Mouse (Mus musculus) MN1 (cell line): ENCODE measurements around the gene Gk2.

Experiments used
- DNase-seq: peaks from one replicate; pipeline ENCODE4 v3.0.0-alpha.2; 2016; ENCODE audit warnings: low spot score

Gene Gk2

DNA sequence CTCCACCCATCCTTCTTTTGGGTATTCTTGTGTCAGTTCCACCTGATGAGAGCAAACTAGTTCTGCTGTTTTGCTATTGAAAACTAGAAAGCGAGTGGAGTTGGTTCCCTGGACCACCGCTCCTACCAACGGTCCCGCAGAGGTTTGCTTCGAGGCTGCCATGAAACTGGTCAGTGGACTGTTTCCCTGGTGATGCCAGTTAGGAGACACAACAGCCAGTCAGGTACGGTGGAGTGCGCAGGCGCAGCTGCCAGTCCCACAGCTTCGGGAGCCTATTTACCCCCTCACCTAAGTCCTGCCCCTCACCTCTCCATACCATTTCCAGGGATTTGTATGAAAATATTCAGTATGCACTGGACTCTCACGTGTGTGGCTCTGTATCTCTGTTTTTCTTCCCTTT, at the start of gene Gk2:
Gene Gk2, minus strand, starts transcription at position 206 of the 400 bp plus-strand sequence.
- no peak for DNase-seq

DNA sequence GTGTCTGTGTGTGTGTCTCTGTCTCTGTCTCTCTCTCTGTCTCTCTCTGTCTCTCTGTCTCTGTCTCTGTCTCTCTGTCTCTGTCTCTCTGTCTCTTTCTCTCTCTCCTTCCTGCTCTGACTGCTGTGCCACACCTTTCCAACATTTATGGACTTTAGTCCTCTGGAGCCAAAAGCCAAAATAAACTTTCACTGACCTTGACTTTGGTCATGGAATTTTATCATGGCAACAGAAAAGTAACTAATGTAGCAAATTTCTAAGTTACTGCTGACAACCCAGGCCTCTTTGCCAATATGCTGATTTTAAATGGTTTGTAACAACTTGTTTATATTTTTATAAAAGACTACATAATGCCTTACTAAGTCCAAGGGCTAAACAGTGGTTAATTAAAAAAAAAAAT, 41.2 kb upstream of the Gk2 start:
- no peak for DNase-seq

DNA sequence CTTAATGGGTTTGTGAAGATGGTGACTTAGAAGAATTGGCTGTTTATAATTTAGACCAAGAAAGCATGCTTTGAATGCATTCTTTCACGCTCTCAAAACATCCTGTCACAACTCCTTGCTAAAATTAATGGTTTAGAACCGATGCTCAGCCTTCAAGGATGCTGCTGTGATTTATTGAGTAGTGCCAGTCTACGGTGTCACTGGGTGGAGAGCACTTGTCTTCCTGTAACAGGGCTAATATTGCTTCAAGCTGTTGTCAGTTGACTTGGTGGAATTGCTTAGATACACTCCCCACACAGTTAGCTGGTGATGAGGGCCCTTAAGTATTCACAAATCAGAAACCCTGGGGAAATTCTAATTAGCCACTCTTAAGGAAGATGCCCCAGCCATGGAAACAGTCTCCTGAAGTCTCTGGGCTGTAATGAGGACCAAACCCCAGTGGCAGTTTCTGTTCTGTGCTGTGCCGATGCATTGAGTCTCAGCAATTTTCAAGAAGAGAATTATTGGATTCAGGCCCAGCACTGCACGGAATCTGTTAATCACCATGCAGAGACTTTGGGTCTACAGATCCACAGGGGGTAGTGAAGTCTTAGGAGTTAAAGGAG, 38.8 kb upstream of the Gk2 start:
- no peak for DNase-seq

DNA sequence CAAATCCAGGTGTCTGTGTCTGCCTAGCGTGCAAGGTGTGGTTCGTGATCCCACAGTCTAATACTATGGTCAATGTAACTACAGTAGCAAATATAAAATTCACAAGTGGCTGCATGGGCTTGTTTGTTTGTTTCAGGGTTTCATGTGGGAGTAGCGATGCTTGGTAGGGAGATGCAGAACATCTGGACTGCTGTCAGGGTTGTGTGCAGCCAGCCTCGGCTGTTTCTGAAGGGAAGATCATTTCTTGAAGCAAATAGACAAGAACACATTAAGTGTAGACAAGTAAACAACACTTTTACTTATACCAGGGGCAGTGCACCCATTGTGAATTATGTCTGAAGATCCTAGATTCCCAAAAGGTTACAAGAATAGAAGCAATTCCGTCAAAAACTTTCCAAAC, 36.6 kb upstream of the Gk2 start:
- no peak for DNase-seq

DNA sequence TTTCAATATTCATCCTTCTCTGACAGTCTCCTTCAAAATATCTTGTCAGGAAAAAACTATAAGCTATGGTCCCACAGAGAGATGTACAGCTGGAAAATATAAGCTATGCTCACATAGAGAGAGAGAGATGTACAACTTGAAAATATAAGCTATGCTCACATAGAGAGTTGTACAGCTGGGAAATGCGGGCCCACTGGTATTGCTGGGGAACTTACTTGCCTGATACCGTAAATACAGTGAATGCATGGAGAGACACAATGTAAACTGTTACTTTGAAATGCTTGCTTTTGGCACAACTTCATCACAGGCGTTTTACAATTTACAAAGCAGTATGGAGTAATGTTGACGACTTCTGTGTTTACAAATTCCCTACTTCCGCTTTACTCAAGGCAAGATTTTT, 29.3 kb upstream of the Gk2 start:
- no peak for DNase-seq

DNA sequence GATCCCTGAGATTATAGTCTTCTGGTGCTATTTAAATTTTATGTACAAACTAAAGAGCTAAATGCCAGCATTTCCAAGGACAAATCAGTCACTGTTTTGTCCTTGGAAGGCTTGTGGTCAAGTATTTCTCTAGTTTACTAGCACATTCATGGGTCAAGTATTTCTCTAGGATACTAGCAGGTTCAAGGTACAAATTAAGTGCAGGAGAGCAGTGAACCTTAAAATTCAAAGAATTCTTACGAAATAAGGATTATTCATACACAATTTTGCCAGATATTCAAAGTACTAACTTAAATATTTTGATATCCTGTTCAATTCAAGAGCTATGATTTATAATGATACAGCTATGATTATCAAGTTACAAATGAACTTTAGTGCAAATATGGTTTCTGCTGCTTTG, 23.2 kb upstream of the Gk2 start:
- DNase-seq: no peak

DNA sequence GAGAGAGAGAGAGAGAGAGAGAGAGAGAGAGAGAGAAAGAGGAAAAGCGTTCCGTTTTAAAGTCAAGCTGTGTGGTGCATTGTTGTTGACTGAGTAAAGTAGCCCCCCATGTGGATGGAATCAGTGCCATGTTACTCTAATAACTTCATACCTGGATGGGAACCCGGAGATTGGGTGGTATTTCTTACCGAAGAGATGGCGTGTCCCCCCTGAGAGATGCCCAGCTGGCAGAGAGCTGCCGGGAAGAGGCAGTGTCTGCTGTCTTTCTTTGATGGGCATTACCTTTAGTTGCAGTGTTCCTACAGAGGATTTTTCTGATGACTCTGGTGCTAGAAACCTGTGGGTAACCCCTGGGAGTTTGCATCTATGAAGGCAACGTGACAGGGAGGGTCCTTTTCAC, 10.4 kb upstream of the Gk2 start:
- DNase-seq: no peak

DNA sequence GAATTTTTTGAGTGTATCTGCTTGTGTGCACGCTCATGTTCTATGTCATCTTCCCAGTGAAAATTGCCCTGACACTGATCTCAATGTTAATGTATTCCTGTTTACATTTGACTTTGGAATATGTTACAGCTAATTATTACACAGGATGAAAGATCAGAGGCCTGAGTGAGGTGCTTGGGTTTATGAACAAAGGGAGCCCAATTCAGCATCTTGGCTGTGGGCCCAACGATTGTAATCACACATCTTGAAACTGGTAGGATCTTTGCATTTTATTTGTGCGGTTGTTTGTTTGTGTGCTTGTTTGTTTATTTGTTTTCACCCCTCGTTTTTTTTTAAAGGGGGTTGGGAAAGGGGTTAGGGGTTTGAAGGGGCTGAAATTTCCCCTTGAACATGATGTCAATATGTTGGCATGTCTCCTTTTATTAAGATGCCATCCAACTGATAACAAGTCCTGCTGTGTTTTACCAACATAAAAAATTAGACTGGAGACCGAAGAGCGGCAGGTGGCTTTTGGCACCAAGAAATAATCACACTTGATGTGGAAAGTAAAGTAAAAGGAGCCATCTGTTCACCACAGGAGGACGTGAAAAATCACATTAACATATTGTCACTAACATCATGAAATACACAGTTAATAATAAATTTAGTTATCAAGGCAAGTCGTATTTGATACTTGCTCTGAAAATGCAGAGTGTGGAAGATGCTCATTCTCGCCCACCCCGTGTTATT, 9.8 kb upstream of the Gk2 start:
- peak; percentile 18 for DNase-seq

DNA sequence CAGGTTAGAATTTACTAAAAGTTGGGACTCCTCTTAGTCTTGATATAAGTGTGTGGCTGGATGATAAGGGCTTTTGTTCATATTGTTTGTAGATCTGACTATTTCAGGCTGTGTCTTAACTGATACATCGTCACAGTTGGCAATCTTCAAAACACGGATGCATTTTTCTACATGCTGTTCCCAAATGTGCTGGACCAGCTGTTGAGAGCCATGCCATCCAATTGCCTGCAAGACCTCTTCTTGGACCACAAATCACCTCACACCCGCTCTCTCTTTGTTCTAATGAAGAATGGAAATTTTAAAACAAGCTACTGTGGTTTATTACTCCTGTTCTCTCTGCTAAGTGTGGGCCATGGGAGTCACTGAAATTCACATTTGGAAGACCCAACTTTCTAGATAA, 9.1 kb upstream of the Gk2 start:
- DNase-seq: no peak

DNA sequence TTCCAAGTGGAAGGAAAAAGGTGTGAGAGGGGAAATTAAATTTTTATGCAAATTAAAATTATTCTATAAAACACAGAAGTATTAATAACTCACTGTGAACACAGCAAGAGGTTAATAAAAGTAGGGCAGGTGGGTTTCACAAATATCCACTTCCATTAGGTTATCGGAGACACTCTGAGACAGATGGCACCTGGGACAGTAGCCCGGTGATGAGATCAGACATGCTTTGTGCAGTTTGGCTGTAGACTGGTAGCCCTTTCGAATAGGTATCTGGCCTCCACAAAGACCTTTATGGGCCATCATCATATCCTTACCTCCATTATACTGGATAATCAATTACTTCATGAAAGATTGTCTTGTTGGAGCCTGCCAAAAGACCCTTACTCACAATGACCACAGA, 6.0 kb upstream of the Gk2 start:
- no peak for DNase-seq

DNA sequence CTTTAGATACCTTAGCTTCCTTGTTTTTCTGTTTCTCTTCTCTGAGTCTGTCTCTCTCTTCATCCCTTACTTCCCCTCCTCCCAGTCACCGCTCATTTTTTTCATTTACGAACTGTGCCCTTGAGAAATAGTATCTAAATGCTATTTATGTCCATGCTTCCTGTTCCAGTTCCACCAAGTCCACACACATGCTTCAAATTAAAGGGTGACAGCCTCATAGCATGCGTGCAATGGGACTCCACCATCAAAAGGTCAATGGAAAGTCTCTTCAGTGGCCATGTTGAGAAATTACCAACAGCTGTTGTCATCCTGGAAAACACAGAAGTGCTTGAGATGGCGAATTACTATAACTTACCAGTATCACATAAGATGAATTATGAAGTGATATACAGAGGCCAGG, 5.4 kb downstream of the Gk2 start:
- no peak for DNase-seq

DNA sequence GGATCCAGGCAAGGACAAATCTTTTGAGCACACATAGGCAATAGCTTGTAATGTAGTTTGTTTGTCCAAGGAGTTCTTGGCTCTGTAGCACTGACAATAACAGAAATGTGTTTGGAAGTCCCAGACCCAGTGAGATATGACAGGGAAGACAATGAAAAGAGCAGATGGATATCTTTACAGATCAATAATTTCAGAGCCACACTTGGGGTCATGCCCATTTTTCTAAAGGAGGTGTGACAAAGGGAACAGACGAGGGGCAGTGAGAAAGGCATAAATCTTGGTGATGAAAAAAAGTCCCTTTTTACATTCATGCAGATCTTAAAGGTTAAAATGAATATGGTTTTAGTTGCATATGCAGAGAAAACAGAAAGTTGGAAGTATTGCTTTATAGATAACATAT, 12.6 kb downstream of the Gk2 start:
- DNase-seq: no peak

DNA sequence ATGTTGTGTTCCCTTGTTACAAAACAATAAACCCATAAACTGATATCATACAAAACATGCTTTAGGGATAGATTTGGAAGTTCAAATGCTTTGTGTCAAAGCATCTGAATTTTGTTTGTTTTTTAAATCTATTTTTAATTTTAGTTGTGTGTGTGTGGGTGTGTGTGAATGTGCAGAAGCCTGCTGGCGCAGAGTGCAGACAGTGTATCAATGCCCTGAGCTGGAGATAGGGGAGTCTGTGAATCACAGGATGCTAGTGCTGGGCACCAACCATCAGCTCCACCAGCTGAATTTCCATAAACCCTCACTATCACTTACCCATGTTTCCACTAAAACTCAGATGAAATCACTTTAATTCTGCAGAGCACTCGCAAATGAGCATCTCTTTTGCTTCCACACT, 24.3 kb downstream of the Gk2 start:
- DNase-seq: no peak

DNA sequence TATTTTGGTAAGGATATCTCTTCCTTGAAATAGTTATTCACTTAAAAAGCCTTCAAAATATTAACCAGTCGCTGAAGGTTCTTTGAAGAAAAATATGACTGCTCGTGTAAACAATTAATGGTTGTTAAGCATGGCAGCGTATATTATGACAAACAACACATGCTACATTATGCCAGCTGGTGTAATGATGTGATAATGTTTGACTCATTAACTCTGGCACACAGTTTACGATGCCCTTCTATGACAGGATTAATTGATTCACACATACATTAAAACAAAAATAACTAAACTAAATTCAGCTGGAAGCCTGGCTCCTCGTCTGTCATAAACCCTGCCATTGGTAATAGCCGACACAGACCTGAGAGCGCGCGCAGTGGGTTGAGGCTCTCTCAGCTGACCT, 26.8 kb downstream of the Gk2 start:
- DNase-seq: no peak

DNA sequence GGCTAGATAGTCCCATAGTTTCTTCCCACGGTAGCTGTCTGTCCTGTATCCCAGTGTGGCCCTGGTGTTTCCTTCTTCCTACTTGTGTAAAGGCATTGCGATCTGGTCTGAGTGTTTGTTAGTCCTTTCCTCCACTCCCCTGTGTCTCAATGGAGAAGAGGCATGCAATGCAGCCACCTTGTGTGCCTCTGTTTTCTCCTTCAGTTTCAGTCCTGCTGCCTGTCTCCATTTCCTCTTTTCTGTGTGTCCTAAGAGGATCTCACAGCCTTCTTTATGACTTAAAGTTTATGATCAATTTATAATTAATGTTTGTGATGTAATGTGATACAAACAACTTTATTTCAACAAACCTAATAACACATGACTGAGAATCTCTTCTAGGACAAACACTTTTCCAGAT, 35.2 kb downstream of the Gk2 start:
- DNase-seq: no peak

DNA sequence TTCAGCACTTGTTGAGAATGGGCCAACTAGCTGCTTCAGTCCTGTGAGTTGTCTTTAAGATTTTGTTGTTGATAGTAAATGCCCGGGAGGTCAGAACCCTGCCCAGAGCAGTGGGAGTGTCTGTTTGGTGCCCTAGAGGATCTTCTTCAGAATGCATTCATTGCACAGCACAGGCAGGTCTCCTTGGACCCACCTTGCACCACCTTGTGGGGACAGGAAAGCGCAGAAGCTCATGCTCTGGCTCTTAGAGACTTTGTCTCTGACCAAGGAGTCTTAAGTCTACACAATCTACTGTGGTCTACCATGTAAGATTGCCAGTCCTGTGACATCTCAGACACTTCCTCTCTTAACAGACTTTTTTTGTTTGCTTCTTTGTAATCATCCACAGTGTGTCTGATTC, 39.6 kb downstream of the Gk2 start:
- no peak for DNase-seq

DNA sequence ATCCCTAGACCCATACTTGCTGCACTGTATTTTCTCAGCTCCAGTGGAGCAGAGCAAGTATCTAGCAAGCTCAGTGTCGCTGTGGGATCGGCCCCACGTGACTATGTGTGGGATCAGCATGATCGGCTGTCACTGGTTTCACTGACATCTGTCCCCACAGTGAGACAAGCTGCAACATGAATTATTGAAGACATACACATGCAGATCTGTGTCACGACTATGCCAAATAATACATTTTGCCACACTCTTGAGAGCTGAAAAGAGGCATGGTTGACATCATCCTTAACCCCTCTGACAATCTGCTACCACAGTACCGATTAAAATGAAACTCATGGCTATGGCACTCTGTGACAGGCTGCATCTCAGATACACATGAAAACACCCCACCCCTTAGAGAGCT, 41.0 kb downstream of the Gk2 start:
- DNase-seq: no peak

DNA sequence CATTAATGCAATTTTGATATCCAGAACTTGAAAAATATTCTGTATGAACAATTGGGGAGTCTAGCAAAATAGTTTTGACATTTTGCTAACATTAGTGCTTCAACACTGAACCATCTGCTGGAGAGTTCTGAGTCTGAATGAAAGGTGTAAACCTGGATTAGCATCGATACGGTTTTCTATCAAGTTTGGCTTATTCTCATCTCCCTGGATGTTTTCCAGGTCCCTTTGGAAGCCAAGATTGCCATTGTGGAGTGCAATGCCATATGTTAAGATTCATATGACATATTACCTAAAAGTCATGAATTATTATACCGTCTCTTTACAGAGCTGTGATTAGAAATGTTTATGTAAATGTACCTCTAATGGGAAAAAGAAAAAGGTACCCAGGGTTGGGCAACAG, 43.1 kb downstream of the Gk2 start:
- no peak for DNase-seq

DNA sequence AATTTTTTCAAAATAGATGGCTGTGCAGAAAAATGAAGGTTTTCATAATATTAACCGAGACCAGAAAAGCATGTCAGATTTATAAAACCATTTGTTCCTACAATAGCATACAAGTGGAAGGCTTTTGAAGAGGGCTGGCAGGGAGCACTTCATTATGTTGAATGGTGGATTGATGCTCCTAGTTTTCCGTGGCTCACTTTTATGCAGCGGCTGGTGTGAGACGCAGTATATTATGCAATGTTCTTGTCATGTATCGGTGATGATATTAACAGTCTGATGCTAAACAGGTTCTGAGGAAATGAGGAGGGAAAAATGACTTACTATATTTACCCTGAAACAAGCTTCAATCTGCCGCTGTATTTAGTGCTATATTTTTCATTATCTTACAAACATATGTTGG, 46.6 kb downstream of the Gk2 start:
- no peak for DNase-seq

DNA sequence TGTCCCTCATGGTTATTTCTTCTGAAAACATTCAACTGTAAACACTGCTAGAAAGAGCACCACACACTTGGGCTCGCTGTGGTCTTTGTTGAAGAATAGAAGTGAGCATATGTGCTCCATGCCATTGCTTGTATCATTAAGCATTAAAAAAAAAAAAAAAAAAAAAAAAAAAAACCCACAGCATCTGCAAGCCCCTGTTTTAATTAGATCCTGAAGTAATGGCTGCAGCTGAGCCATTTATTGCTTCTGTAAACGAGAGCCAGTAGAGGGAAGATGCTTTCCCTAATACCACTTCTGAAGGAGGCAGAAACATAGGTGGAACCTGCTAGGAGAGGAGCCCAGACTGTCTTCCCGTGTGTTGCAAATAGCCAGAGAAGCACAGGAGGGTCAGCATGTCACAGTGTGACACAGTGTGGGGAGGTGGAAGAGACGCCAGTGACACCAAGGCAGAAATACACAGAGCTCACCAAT, 47.6 kb downstream of the Gk2 start:
- DNase-seq: no peak
